Mouse (Mus musculus): ENCODE results near the gene Nup133. TPM values are rescaled to one million over a fixed set of nuclear protein-coding genes. Genes with fewer than 3 reads are reported as not detected.

Nup133 gene
- total RNA-seq, 4 experiments from 2014 or later = 23.7 to 29.5 (median 26.1) TPM

DNA sequence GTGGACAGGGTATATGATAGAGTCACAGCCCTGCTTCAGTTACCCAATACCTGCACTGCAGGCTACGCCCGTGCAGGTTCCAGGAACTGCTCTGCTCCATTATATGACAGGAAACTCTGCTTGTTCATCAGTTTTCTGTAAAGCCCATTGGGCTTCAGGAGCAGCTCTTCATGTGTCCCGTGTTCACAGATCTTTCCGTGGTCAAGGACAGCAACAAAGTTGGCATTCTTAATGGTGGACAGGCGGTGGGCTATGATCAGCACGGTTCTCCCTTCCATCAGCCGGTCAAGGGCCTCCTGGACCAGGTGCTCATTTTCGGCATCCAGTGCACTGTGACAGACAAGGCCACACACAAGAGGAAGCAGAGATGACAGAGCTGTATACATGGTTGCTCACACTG lies 5.2 kb upstream of the Nup133 start:
- no peak for DNase-seq (ENCODE audit: low spot score in 2 of 2)

DNA sequence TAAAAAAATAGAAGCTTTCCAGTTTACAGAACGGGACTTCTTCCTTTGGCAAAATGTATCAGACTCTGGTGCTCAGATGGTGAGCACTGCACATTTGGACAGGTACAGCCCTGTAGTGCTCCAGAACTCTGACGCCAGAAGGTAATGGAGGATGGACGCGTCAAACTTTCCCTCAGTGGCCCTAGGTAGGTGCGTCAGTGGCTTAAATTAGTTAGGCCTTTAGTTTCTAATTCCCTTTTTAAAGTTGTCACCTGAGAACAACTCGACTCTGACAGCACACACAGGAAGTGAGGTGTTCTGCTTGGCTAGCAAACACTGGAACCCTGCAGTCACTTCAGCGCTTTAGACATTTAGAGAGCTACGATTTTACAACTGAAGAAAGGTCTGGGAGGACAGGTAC lies 4.6 kb upstream of the Nup133 start:
- DNase-seq (ENCODE audit: low spot score in 2 of 2) = no peak

- peak; percentile 19 to 31 for DNase-seq (ENCODE audit: low spot score in 2 of 2)
Measured at GRCm38 (mm10) chr8:123950077-123950802, 1.2 kb upstream of the Nup133 start.

GRCm38 (mm10) chr8:123949686-123949986 lies 571 bp upstream of the Nup133 start:
- no peak for DNase-seq (ENCODE audit: low spot score in 2 of 2)

DNA sequence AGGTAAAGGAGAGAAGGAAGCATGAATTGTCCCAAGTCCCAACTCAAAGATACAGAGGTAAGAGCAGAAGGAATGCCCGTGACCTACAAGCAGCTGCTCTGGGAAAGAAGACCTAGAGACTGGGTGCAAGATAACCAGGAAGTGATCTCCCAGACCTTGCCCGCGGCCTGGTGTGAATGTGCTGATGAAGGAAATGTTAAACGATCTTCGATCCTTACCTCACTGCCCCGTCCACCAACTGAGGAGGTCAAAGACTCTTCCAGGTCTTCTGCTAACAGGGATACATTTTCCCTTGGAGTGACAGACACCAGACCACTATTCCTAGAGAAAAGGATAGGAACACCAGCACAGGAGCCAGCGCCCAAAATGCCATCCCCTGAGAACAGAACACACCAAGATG lies 20.0 kb downstream of the Nup133 start:
- no peak for DNase-seq (ENCODE audit: low spot score in 2 of 2)

DNA sequence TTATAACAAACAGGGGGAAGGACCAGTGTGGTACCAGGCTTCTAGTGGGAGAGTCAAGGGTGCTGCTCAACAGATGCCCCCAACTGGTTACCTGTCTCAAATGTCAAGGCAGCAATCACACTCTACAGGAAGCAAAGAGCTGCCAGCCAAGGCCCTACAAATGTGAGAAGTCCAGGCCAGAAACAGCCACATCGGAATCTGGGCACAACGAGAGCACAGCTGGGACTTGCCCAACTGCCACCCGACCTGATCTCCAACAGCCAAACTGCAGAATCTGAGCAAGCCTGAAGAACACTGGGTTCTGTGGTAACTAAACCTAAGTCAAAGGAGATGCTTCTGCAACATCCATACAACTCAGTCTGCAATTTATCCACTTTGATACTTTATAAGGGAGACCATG lies 23.4 kb downstream of the Nup133 start:
- no peak for DNase-seq (ENCODE audit: low spot score in 2 of 2)

DNA sequence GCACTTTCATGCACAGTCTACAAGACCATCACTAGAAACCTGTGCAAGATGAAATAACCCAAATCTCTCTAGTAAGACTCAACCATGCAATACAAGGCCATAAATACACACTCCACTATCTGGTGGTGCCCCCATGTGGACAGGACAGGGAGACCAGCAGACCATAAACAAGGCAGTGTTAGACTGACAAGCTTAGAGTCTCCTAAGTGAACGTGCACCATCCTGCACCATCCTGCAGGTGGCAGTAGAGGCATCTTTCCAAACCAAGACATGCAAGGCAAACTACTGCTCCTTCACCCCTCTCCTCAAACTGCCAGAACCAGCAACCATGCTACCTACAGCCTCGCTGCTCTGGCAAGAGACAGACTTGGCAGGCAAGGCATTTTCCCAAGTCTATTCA lies 24.3 kb downstream of the Nup133 start:
- DNase-seq (ENCODE audit: low spot score in 2 of 2) = peak; percentile 63 to 80

- DNase-seq (ENCODE audit: low spot score in 2 of 2) = no peak
Measured at GRCm38 (mm10) chr8:123914635-123915034, 34.4 kb downstream of the Nup133 start.

GRCm38 (mm10) chr8:123912265-123912664 lies 36.8 kb downstream of the Nup133 start:
- DNase-seq (ENCODE audit: low spot score in 2 of 2) = peak in 1 of 2 experiments; percentile 75

DNA sequence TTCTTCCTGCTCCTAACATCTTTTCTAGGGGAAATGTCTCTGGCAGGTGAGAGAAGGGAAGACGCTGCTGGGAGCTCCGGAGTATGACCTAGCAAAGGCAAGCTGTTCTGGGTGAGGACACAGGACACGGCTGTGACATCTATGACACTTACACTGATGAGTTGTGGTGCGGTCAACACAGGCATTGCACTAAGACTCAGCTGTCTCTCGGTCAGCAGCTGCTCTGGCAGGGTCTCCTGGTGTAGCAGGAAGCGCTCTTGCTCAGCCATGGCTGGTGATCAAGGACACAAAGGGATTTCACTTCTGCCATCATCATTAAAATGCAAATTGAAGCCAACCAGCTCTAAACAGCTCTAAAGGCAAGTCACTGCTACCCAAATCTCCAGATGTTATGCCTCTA lies 41.5 kb downstream of the Nup133 start:
- DNase-seq (ENCODE audit: low spot score in 2 of 2) = no peak

DNA sequence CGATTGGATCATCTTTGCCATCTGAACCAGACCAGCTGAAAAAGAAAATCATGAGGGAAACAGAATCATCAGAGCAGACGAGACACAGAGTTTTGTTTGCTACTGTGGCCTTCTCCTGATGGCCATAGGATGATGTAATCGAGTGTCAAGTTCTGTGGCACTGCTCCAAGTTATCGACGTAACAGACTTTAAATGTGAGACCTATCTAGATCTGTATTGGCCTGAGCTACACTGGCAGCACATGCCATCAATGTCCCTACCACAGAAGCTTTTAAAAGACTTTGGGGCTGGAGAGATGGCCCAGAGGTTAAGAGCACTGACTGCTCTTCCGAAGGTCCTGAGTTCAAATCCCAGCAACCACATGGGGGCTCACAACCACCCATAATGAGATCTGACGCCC lies 46.4 kb downstream of the Nup133 start:
- no peak for DNase-seq (ENCODE audit: low spot score in 2 of 2)

- DNase-seq (ENCODE audit: low spot score in 2 of 2) = no peak
Measured at GRCm38 (mm10) chr8:123899366-123899765, 49.7 kb downstream of the Nup133 start.

DNA sequence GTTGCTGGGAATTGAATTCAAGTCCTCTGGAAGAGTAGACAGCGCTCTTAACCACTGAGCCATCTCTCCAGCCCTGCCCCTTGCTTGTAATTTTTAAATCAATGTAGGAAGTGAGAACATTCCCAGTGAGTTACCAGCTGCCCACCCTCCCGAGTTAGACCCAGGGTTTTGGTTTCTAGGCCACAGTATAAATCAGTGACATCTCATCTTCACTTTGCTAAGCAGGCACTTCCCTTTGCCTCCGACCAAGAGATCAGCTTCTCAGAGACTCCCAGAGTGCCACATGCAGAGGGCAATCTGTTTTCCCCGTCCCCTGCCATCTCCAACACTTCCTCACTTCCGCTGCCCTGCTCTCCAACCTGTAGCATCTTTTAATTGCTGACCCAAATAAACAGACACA lies 50.5 kb downstream of the Nup133 start:
- DNase-seq (ENCODE audit: low spot score in 2 of 2) = no peak

DNA sequence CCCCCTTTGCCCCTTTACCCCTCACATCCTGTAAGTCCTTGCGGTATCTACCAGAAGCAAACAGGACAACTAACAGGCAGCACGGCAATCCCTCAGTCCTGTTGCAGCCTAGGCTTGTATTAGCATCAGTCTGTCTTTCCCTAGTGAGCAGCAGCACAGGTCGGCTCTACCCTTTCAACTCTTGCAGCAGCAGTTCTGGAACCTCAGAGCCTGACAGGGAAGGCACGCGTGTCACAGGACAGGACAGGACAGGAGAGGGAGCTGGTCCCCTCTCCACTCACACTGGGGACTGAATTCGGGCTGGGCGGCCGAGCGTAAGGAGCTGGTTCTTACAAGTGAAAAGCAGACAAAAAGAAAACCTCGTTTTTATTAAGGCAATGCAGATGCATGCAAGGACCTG lies 52.3 kb downstream of the Nup133 start:
- no peak for DNase-seq (ENCODE audit: low spot score in 2 of 2)

GRCm38 (mm10) chr8:123896366-123896761 lies 52.7 kb downstream of the Nup133 start:
- DNase-seq (ENCODE audit: low spot score in 2 of 2) = no peak

DNA sequence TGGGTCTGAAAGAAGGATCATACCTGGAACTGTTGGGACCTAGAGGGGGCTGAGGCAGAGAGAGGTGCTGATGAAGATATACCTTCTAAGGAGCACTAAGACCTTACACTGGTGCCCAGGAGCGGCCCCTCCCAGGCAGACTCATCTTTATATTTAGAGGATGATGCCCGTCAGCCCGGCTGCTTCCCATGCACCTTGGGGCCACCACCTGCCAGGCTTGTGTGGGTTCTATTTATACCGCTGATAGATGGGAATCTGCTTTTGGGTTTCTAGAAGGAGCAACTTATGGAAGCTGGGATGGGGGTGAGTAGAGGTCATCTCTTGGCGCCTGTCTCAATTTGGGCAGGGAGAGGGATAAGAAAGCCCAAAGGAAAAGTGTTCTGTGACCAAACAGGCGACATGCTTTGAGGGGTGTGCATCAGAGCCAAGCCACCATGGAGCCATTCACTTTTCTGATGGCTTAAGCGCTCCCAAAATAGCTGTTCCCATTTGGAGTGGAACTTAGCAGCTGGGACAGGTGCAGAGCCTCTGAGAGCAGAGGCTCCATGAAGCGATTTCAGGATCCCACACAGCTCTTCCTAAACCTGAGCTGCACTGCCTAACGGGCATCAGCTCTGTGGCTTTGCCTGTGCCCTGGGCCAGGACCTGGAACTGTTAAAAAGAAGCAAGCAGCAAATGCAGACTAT lies 53.2 kb downstream of the Nup133 start:
- DNase-seq (ENCODE audit: low spot score in 2 of 2) = no peak

GRCm38 (mm10) chr8:123895230-123895629 lies 53.8 kb downstream of the Nup133 start:
- DNase-seq (ENCODE audit: low spot score in 2 of 2) = no peak

DNA sequence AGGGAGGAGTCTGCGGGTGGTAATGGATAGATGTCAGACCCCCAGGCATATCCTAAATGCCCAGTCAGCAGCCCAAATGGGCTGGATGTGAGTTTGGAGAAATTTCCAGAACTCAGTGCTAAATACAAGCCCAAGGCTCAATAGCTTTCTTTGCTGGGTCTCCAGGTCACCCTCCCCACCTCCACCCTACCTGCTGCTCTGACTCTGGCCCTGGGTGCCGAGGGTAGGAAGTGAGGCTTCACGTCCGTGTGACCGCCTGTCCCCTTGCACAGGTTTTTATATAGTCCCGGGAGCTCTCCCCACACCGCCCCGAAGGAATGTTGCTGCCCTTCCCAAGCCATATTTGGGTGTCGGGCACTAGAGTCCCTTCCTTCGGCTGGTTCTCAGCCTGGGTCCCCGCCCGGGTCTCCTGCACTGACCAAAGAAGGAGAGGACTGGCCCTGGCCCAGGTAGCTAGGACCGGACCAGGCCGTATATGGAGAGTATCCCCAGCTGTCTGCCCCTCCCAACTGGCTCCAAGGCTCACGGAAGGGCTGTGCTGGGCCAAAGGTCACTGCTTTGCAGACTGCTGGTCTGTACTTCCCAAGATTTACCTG lies 54.5 kb downstream of the Nup133 start, which contains the start of gene Acta1:
Gene Acta1 (minus strand): TSS at position 250 of the 596 bp plus-strand sequence.
- DNase-seq (ENCODE audit: low spot score in 2 of 2) = no peak

DNA sequence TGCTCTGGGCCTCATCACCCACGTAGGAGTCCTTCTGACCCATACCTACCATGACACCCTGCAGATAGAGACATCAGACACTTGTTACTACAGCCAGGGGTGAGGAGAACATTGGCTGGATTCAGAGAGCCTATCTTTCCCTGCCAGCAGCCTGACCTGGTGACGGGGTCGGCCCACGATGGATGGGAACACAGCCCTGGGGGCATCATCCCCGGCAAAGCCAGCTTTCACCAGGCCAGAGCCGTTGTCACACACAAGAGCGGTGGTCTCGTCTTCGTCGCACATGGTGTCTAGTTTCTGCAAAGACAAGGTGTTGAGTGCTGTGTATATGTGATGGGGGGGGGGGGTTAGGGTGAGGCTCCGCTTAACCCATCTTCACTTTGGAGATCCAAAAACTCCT lies 55.7 kb downstream of the Nup133 start:
- DNase-seq (ENCODE audit: low spot score in 2 of 2) = no peak

DNA sequence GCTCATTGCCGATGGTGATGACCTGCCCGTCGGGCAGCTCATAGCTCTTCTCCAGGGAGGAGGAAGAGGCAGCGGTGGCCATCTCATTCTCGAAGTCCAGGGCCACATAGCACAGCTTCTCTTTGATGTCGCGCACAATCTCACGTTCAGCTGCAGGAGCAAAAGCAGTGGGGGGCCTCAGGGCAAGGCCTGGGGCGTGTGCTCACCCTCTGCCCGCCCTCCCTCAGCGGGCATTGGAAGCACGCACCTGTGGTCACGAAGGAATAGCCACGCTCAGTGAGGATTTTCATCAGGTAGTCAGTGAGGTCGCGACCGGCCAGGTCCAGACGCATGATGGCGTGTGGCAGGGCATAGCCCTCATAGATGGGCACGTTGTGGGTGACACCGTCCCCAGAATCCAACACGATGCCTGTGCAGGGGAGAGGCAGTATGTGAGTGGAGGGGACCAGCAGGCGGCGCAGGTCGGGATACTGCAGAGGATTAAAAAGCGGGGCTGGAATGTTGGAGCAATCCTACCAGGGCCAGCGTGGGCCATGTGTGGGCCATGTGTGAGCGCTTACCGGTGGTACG lies 56.4 kb downstream of the Nup133 start:
- no peak for DNase-seq (ENCODE audit: low spot score in 2 of 2)

DNA sequence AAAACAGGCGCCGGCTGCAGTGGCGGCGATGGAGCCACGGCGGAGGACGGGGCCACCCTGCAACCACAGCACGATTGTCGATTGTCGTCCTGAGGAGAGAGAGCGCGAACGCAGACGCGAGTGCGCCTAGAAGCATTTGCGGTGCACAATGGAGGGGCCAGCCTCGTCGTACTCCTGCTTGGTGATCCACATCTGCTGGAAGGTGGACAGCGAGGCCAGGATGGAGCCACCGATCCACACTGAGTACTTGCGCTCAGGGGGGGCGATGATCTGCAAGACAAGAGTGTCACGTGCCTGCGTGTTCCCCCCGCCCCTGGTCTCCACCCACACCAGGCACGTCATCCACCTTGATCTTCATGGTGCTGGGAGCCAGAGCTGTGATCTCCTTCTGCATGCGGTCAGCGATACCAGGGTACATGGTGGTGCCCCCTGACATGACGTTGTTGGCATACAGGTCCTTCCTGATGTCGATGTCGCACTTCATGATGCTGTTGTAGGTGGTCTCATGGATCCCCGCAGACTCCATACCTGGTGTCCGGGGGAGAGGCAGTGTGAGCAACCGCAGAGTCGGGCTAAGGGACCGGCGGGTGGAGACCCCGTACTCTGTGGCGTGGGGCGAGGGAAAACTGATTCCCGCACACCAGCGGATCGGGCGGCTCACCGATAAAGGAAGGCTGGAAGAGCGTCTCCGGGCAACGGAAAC lies 57.0 kb downstream of the Nup133 start:
- DNase-seq (ENCODE audit: low spot score in 2 of 2) = peak; percentile 72 to 88

DNA sequence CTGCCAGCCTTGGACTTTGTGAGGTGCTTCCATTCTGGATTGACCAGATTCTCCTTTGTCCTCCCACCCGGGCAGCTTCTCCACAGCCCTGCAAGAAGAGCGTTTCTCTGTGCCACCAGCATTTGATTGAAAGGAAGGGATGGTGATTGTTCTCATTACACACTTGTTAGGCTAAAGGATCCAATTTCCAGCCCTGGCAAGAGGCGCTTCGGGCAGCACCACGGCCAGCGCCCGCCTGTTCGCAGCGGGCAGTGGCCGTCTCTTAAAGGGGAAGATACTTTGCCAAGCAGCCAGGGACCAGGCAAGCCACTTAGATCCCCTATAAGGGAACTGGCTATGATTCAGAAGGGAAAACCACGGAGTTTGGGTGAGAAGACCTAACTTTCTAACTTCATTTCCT lies 57.8 kb downstream of the Nup133 start:
- DNase-seq (ENCODE audit: low spot score in 2 of 2) = no peak

Data from left cerebral cortex, adult 8-10 months (tissue).